Mouse (Mus musculus) C2C12 (cell line): ENCODE measurements around the gene Strn. TPM values are rescaled to one million over a fixed set of nuclear protein-coding genes. Genes with fewer than 3 reads are reported as not detected.

ENCODE experiments used
- H3K27me3 ChIP-seq: one replicate; pipeline ENCODE4 v1.6.1; 2011; ENCODE audit not compliant: control insufficient read depth, insufficient read depth, insufficient read length
- H3K36me3 ChIP-seq: one replicate; pipeline ENCODE4 v1.6.1; 2011; ENCODE audit not compliant: control insufficient read depth, insufficient read depth
- H3K4me3 ChIP-seq: one replicate; pipeline ENCODE4 v1.5.1; 2011; ENCODE audit warnings: mild to moderate bottlenecking, control low read depth; ENCODE audit not compliant: poor library complexity, insufficient read depth, severe bottlenecking
- H3K79me2 ChIP-seq: one replicate; pipeline ENCODE4 v1.6.1; 2011; ENCODE audit not compliant: control insufficient read depth, insufficient read depth
- H3K79me3 ChIP-seq: one replicate; pipeline ENCODE4 v1.6.1; 2011; ENCODE audit warnings: low read depth, control low read depth
- H3ac ChIP-seq: one replicate; pipeline ENCODE3; 2011; ENCODE audit warnings: low read depth; ENCODE audit not compliant: control insufficient read depth, insufficient read length
- CEBPB ChIP-seq: IDR thresholded peaks from one replicate; pipeline ENCODE4 v1.6.1; 2011; ENCODE audit warnings: low read depth, mild to moderate bottlenecking, control low read depth, moderate library complexity
- CTCF ChIP-seq: IDR thresholded peaks from one replicate; pipeline ENCODE4 v1.5.1; 2011; ENCODE audit not compliant: control insufficient read depth, insufficient read depth, insufficient read length
- FOSL1 ChIP-seq: IDR thresholded peaks from one replicate; pipeline ENCODE4 v1.8.0; 2011; ENCODE audit warnings: mild to moderate bottlenecking, low read length; ENCODE audit not compliant: poor library complexity, insufficient read depth, severe bottlenecking
- MAX ChIP-seq: IDR thresholded peaks from one replicate; pipeline ENCODE4 v1.6.1; 2011; ENCODE audit warnings: mild to moderate bottlenecking, control low read depth
- MYOD1 ChIP-seq: IDR thresholded peaks from one replicate; pipeline ENCODE4 v1.6.1; 2011; ENCODE audit warnings: low read depth; ENCODE audit not compliant: control insufficient read depth, insufficient read length
- MYOG ChIP-seq: IDR thresholded peaks from one replicate; pipeline ENCODE4 v1.6.1; 2011; ENCODE audit not compliant: control insufficient read depth, insufficient read length; ENCODE audit errors: extremely low read depth
- USF1 ChIP-seq: IDR thresholded peaks from one replicate; pipeline ENCODE4 v1.6.1; 2011; ENCODE audit warnings: low read depth, mild to moderate bottlenecking, control low read depth, moderate library complexity
- polyA plus RNA-seq: library from polyadenylated mRNA; unstranded; fragments of >200 nt; fragmentation: generic; extraction: Trizol; gene quantifications from one replicate; pipeline ENCODE4 v1.2.1, GENCODE M21; 2012; ENCODE audit warnings: missing spikeins

Gene Strn
- polyA plus RNA-seq, 1 experiment, result 4.6 TPM

- H3K36me3 ChIP-seq, result no peaks in the 10 kb centered on the region
- no peaks in the 10 kb centered on the region for H3K79me3 ChIP-seq
- H3K27me3 ChIP-seq, result no peaks in the 10 kb centered on the region
- no peak overlapping the region for H3ac ChIP-seq
- no peak overlapping the region for H3K4me3 ChIP-seq
- no peaks in the 10 kb centered on the region for H3K79me2 ChIP-seq
- no peak for TF ChIP-seq USF1
Observed at GRCm38 (mm10) chr17:78643853-78644475, 93.0 kb downstream of the Strn start.

- H3K27me3 ChIP-seq, result no peaks in the 10 kb centered on the region
- no peaks in the 10 kb centered on the region for H3K36me3 ChIP-seq
- no peak overlapping the region for H3K4me3 ChIP-seq
- H3K79me2 ChIP-seq, result no peaks in the 10 kb centered on the region
- H3K79me3 ChIP-seq, result no peaks in the 10 kb centered on the region
- H3ac ChIP-seq, result no peak overlapping the region
- TF ChIP-seq FOSL1 (no peak), MAX (peak; percentile 79), USF1 (peak; percentile 58)
Observed at GRCm38 (mm10) chr17:78642259-78642658, 94.7 kb downstream of the Strn start.

GRCm38 (mm10) chr17:78640387-78640786 is 96.6 kb downstream of the Strn start:
- Histone ChIP-seq H3K79me3 (no peaks in the 10 kb centered on the region), H3K79me2 (no peaks in the 10 kb centered on the region), H3ac (no peak overlapping the region), H3K36me3 (no peaks in the 10 kb centered on the region), H3K27me3 (no peaks in the 10 kb centered on the region), H3K4me3 (no peak overlapping the region)
- TF ChIP-seq MAX (no peak), MYOG (no peak), CTCF (no peak), CEBPB (no peak), MYOD1 (no peak), USF1 (no peak), FOSL1 (no peak)

- TF ChIP-seq USF1 (no peak), FOSL1 (no peak), MYOG (no peak), CTCF (no peak), CEBPB (no peak), MAX (no peak), MYOD1 (no peak)
- H3K79me3 ChIP-seq, result no peaks in the 10 kb centered on the region
- H3K27me3 ChIP-seq, result no peaks in the 10 kb centered on the region
- H3K36me3 ChIP-seq, result no peaks in the 10 kb centered on the region
- no peak overlapping the region for H3ac ChIP-seq
- H3K4me3 ChIP-seq, result no peak overlapping the region
- no peaks in the 10 kb centered on the region for H3K79me2 ChIP-seq
Observed at GRCm38 (mm10) chr17:78639099-78639498, 97.9 kb downstream of the Strn start.

- Histone ChIP-seq H3K79me2 (no peaks in the 10 kb centered on the region), H3K36me3 (no peaks in the 10 kb centered on the region), H3K4me3 (no peak overlapping the region), H3K79me3 (no peaks in the 10 kb centered on the region), H3K27me3 (no peaks in the 10 kb centered on the region), H3ac (no peak overlapping the region)
- no peak for TF ChIP-seq MYOD1
- no peak for TF ChIP-seq MYOG
- no peak for TF ChIP-seq MAX
- no peak for TF ChIP-seq CTCF
- TF ChIP-seq FOSL1, result no peak
- no peak for TF ChIP-seq CEBPB
- no peak for TF ChIP-seq USF1
Observed at GRCm38 (mm10) chr17:78637140-78637539, 99.9 kb downstream of the Strn start.

GRCm38 (mm10) chr17:78635616-78636015 is 101.4 kb downstream of the Strn start:
- TF ChIP-seq CEBPB (no peak), FOSL1 (no peak), CTCF (no peak), MYOD1 (no peak), USF1 (no peak)
- no peak overlapping the region for H3K4me3 ChIP-seq
- H3K36me3 ChIP-seq, result no peaks in the 10 kb centered on the region
- H3ac ChIP-seq, result no peak overlapping the region
- H3K79me2 ChIP-seq, result no peaks in the 10 kb centered on the region
- no peaks in the 10 kb centered on the region for H3K79me3 ChIP-seq
- no peaks in the 10 kb centered on the region for H3K27me3 ChIP-seq
